Mouse (Mus musculus) ovary, postnatal 36 days (tissue): ENCODE data around the gene Wbp1l.

Source experiments
- DNase-seq: peaks from one replicate; pipeline ENCODE4 v3.0.0; 2022; ENCODE audit warnings: low spot score, mixed read lengths

Gene Wbp1l

DNA sequence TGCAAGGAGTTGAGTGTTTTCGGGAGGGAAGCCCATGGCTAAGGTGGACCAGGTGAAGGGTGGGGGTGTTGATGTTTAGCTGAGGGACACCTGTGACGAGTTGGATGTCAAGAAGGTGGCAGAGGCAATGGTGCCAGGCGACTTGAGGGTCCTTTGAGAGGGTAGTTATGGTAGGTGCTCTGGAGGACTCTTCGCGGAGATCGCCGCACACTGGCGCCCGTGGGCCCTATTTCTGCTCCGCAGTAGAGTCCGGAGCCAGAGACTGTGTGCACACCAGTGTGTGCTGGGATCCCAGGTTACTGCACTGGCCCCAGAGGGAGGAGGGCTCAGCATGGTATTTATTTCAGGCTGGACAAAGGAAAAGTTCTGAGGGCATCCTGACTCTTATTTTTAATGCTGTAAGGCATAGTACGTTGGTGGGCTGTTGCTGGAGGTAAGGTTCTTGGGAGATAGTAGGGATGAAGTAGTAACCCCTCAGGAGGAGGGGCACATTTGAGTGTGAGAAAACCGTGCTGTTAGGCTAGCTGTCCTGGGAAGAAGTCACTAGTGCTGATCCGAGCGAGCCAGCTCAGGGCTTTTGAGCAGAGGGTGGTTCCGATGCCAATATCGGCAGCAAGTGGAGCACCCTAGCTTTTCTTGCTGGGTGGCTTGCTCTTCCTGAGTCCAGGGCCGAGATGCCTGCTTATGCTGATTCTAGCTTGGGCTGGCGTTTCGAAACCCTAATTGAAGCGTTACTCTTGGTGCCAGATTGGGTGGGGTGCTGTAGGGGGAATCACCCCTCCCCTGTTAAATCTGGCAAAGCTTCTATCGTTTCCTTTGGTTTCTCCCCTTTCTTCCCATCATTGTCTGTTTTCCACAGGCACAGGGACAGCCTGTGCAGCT is 732 bp downstream of the Wbp1l start:
- DNase-seq, result peak; percentile 29

GRCm38 (mm10) chr19:46600371-46600770 is 1.5 kb downstream of the Wbp1l start:
- DNase-seq, result no peak

- no peak for DNase-seq
These were observed 2.6 kb downstream of the Wbp1l start for GRCm38 (mm10) chr19:46601491-46601890.

GRCm38 (mm10) chr19:46602406-46602805 is 3.5 kb downstream of the Wbp1l start:
- DNase-seq, result no peak

GRCm38 (mm10) chr19:46606718-46607117 is 7.8 kb downstream of the Wbp1l start:
- DNase-seq, result no peak

DNA sequence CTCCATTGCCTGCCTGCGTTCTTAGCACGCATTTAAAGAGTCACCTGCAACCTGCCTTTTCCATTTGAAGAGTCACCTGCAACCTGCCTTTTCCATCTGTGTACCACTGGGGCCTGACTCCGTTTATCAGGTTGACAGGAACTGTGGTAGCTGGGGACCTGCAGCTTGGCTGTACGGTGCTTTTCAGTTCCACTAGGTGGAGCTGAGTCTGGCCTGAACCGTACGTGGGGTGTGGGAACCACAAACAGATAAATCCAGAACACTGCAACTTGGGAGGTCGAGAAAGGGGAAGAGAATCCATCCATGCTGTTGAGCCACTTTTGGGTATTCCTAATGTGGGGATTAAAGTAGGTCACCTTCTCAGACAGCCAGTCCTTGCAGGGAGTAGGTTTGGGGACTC is 8.5 kb downstream of the Wbp1l start:
- DNase-seq, result no peak

DNA sequence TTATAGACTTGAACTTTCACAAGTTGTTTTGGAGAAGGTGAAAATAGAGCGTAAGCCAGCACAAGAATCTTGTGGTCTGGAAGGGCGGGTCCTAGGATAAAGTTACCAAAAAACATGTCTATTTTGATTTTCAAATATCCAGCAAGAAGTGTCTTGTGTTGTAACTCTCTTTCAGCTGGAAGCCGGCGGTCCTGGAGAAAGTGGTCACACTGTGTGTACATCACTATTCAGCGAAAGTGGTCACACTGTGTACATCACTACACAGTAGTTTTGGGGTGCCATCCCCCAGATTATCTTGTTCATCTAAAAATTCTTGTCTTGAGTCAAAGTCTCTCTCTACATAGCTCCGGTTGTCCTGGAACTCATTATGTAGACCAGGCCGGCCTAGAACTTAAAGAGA is 9.3 kb downstream of the Wbp1l start:
- no peak for DNase-seq

DNA sequence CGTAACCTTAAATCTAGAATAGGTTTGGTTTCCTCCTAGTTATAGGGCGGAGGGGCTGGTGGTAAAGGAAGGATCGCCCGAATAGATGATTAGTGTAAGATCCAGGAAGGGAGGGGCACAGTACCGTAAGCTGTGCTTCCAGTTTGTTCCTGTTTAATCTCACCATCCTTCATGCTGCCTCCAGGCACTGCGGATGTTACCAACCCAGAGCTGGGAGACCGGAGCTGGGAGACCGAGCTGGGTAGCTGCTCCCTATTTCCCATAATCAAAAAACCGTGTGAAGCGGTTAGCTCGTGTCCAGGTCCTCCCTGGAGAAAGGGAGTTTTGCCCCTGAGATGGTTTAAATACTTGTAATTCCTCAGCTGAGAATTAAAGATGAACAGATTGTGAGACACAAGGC is 17.5 kb downstream of the Wbp1l start:
- DNase-seq, result no peak

- DNase-seq, result no peak
These were observed 18.5 kb downstream of the Wbp1l start for GRCm38 (mm10) chr19:46617361-46617760.

DNA sequence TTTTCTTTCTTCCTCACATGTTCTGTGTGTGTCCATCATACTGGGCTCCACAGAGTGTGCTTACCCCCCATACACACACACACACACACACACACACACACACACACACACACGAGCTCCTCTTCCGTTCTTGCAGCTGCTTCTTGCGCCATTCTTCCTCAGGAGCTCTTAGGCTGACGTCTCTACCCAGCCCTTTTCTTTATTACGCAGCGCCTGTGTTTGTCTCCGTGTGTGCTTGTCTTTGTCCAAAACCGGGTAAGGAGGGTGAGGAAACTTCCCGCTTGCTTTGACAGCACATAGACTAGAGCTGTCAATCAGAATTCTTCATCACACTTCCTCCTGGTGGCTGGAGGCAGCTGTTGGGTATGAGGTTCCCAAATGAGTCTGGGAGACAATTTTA is 19.4 kb downstream of the Wbp1l start:
- DNase-seq, result no peak

DNA sequence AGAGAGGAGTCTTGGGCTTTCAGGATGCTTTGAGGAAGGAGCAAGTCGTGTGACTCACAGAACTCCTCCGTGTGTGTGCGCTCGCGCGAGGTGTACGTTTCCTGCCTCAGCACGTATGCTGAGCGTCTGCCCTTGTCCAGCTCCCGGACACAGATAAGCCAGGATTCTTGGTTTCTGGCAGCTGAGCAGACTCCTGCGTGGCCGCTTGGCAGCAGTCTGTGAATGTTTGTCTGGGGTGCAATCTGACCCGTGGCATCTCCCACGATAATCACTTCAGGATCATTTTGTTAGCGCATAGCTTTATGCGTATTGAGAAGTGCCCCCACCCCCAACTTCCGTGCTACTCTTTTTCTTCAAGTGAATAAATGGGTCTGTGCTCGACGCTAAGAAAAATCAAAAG is 20.1 kb downstream of the Wbp1l start:
- no peak for DNase-seq

GRCm38 (mm10) chr19:46619518-46619917 is 20.6 kb downstream of the Wbp1l start:
- DNase-seq, result no peak

DNA sequence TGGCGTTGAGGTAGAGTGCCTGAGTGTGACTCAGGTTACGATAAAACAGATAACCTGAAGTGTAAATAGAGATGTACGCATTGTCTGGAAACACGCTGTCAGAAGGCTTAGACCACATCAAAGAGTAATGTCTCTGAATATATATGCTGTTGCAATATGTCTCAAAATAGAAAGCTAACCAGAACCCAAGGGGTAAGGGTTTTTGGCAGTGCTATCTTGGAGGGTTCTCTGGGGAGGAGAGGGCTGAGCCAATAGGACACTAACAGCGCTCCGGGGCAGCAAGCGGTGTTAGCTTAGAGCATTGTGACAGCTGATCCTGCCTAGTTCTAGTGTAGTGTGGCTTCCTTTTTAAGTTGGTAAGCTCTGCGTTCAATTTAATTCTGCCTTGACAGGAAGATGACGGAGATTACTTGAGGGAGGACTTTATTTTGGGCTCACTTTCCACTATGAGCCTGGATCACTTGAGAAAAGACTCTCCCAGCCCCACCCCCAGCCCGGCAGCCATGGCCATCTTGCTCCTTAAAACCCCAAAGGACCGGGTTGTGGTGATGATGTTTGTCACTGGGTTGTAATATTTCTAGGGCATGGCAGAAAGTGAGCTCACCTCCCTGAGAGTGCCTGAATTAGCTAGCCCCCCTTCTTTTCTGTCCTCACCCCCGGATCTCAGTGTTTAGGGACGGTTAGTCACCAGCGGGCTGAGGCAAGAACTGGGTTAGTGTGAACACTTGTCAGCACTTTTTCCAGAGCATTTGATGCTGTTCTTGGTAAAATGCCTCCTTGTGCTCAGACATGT is 21.3 kb downstream of the Wbp1l start:
- DNase-seq, result no peak

GRCm38 (mm10) chr19:46621236-46622183 is 22.6 kb downstream of the Wbp1l start:
- DNase-seq, result no peak

GRCm38 (mm10) chr19:46622659-46623193 is 23.8 kb downstream of the Wbp1l start:
- DNase-seq, result no peak

DNA sequence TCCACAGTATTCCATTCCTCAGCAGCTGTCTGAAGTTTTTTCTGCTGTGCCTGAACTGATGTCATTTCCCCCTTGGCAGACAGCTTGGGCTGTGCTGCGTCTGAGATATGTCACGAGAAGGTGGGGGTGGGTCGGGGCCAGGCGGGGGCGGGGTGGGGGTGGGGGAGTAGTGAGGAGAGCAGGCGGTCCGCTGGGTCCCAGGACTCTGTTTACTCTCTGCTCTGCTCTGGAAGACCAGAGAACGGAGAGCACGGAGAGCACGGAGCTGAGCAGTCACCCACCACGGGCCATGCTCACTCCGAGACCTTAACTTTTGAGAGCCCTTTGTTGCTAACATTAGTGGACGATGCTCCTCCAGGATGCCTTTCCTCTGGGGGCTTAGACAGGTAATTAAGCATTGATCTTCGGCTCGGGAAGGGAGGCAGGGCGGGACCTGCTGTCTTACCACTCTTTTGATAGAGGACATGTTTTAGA is 24.3 kb downstream of the Wbp1l start:
- no peak for DNase-seq

GRCm38 (mm10) chr19:46623790-46624772 is 25.2 kb downstream of the Wbp1l start:
- DNase-seq, result no peak

DNA sequence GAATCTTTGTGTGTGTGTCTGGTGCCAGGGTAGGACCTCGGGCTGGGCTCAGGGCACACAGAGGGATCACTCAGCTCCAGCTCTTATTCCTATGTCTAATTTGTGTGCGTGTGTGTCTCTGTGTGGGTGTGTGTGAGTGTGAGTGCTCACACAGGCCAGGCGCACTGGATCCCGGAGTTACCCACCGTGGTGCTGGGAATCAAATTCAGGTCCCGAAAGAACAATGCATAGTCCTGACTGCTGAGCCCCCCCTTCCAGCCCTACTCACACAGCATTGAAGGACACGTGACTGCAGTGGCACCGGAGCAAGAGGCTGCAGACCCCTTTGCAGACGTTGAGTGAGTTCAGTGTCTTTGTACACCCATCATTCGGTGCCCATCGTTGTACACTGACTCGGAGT is 26.1 kb downstream of the Wbp1l start:
- no peak for DNase-seq

DNA sequence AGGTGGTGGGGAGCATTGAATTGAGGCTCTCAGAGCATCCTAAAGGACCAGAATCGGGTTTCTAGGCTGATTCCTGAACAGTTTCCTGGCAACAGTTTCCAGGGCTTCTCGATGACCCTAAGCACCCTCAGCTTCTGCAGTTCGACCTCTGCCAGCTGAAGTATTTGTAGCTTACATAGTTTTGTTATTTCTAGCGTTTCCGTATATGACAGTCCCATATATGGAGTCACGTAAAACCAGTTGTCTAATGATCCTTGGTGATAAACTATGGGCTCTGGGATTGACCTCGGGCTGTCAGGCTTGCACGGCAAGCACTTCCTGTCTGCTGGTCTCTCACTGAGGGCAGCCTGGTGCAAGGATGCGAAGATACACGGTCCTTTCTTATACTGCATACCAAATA is 26.6 kb downstream of the Wbp1l start:
- no peak for DNase-seq

DNA sequence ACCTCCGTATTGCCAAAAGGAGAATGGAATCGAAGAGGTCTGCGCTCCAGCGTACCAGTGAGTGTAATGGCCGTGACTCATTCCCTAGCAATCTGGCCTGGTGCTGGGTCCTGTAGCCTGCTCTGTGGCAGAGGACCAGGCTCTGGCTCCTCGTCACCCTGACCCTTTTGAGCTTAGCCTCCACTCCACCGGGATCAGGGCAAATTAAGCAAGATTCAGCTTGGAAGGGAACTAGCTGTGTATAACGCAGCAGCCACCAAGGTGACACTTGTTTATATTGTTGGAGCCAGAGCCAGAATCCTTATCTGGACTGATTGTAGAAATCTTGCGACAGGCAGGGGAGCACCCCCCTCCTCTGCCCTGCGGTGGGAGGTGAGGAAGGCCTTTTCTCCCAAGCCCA is 29.5 kb downstream of the Wbp1l start:
- DNase-seq, result no peak
